8 mouse cellular contexts compared by ENCODE assay signal in genomic region chr15:102106754-102107456, GRCm38 (mm10). TPM values are rescaled to one million over a fixed set of nuclear protein-coding genes. Genes with fewer than 3 reads are reported as not detected.
DNase-seq lines count a peak whose midpoint lies in the region; ATAC-seq and TF ChIP-seq lines count a peak whose summit lies in the region.

No protein-coding gene starts in this region.

- peak overlapping the region; percentile 26 for H3K4me3 ChIP-seq in kidney, embryonic 14.5 days (ENCODE audit: low read length)
- H3K4me3 ChIP-seq in forebrain, embryonic 13.5 days, result peak overlapping the region; percentile 28
- no peak overlapping the region; the same call in 1 of the 2 replicates for H3K4me3 ChIP-seq in kidney, postnatal 0 days (replicated peaks; ENCODE audit: low read depth, low read length)

- no peak for DNase-seq in kidney, adult 9 months
- peak; percentile 74 for DNase-seq in R1 (ENCODE audit: low read depth, low spot score)
- no peak for DNase-seq in kidney, postnatal 0 days (ENCODE audit: low spot score)
- DNase-seq in naive thymus-derived CD4-positive, alpha-beta T cell, adult 2 months (ENCODE audit: low read depth), result peak; percentile 59
- no peak for DNase-seq in ovary, adult 18-20 months (ENCODE audit: low spot score)
- DNase-seq in layer of hippocampus, adult 9-11 months, result no peak

- no peaks in the 10 kb centered on the region for H3K27me3 ChIP-seq in kidney, embryonic 14.5 days (ENCODE audit: control insufficient read depth, insufficient read depth, low read length)
- H3K27me3 ChIP-seq in forebrain, embryonic 13.5 days, result peaks cover 51% of the 10 kb centered on the region
- H3K27me3 ChIP-seq in kidney, postnatal 0 days (ENCODE audit: insufficient read depth, low read length), result no peaks in the 10 kb centered on the region

- H3K4me2 ChIP-seq in kidney, embryonic 14.5 days (replicated peaks; ENCODE audit: low read depth, low read length), result peak overlapping the region; percentile 45
- peak overlapping the region; percentile 55 for H3K4me2 ChIP-seq in forebrain, embryonic 13.5 days
- H3K4me2 ChIP-seq in kidney, postnatal 0 days (ENCODE audit: low read length), result peak overlapping the region; percentile 46

- WGBS in kidney, embryonic 14.5 days, result 23% methylated on average over 38 of the region's 38 CpGs
- WGBS in forebrain, embryonic 13.5 days, result 5% methylated on average over 38 of the region's 38 CpGs
- 32% methylated on average over 37 of the region's 38 CpGs for whole genome bisulfite sequencing in kidney, postnatal 0 days

- no peak for ATAC-seq in kidney, embryonic 14.5 days (ENCODE audit: low FRiP score, low TSS enrichment)
- ATAC-seq in forebrain, embryonic 13.5 days, result no peak
- ATAC-seq in kidney, postnatal 0 days (replicated peaks; ENCODE audit: low FRiP score, low read depth), result no peak

- no peaks in the 10 kb centered on the region for H3K9me3 ChIP-seq in kidney, embryonic 14.5 days (ENCODE audit: control insufficient read depth, low read length)
- no peaks in the 10 kb centered on the region for H3K9me3 ChIP-seq in forebrain, embryonic 13.5 days (replicated peaks)
- H3K9me3 ChIP-seq in kidney, postnatal 0 days (replicated peaks; ENCODE audit: low read length), result no peaks in the 10 kb centered on the region

- no peak for TF ChIP-seq CTCF in kidney, postnatal 0 days (IDR thresholded peaks at IDR 0.05; ENCODE audit: low read depth)

- H3K4me1 ChIP-seq in kidney, embryonic 14.5 days (ENCODE audit: control insufficient read depth, insufficient read depth, low read length), result peaks cover 55% of the 10 kb centered on the region
- H3K4me1 ChIP-seq in forebrain, embryonic 13.5 days, result peaks cover 48% of the 10 kb centered on the region
- peaks cover 51% of the 10 kb centered on the region for H3K4me1 ChIP-seq in kidney, postnatal 0 days (replicated peaks; ENCODE audit: insufficient read depth, low read length)

- peaks cover 56% of the 10 kb centered on the region for H3K36me3 ChIP-seq in kidney, embryonic 14.5 days (ENCODE audit: control insufficient read depth, insufficient read depth, low read length)
- no peaks in the 10 kb centered on the region for H3K36me3 ChIP-seq in forebrain, embryonic 13.5 days (ENCODE audit: poor library complexity, severe bottlenecking)
- H3K36me3 ChIP-seq in kidney, postnatal 0 days (ENCODE audit: insufficient read depth, low read length), result peaks cover 38% of the 10 kb centered on the region

- H3K9ac ChIP-seq in kidney, embryonic 14.5 days (ENCODE audit: low read depth, low read length), result no peak overlapping the region
- 0 out of 2 replicates have a peak overlapping the region, but pooled peaks have one; percentile 12 for H3K9ac ChIP-seq in forebrain, embryonic 13.5 days
- no peak overlapping the region for H3K9ac ChIP-seq in kidney, postnatal 0 days (ENCODE audit: low read depth, low read length)

- no peak overlapping the region for H3K27ac ChIP-seq in kidney, embryonic 14.5 days (ENCODE audit: low read depth, low read length)
- H3K27ac ChIP-seq in forebrain, embryonic 13.5 days, result no peak overlapping the region
- no peak overlapping the region for H3K27ac ChIP-seq in kidney, postnatal 0 days

RNA-seq across cellular contexts. Expression of gene Tns2, which starts 6.7 kb away (rescaled TPM):
- 39.1 and 46.6 TPM in 2 replicates for polyA plus RNA-seq in kidney, embryonic 14.5 days (2014; fragmentation: Nextera tagmentation; extraction: Ambion mirVana)
- 4.5 and 6.7 TPM in 2 replicates for polyA plus RNA-seq in forebrain, embryonic 13.5 days (2015; fragmentation: Nextera tagmentation; extraction: Ambion mirVana)
- 34.4 and 35.8 TPM in 2 replicates for polyA plus RNA-seq in kidney, postnatal 0 days (2015; fragmentation: Nextera tagmentation; extraction: Ambion mirVana)

RNA-seq across cellular contexts. Expression of gene Spryd3, which starts 29.1 kb away (rescaled TPM):
- polyA plus RNA-seq in kidney, embryonic 14.5 days (2014; fragmentation: Nextera tagmentation; extraction: Ambion mirVana), result 9.0 and 11.1 TPM in 2 replicates
- 21.7 and 25.4 TPM in 2 replicates for polyA plus RNA-seq in forebrain, embryonic 13.5 days (2015; fragmentation: Nextera tagmentation; extraction: Ambion mirVana)
- polyA plus RNA-seq in kidney, postnatal 0 days (2015; fragmentation: Nextera tagmentation; extraction: Ambion mirVana), result 14.3 and 16.6 TPM in 2 replicates

RNA-seq across cellular contexts. Expression of gene Eif4b, which starts 33.3 kb away (rescaled TPM):
- 85.1 and 139 TPM in 2 replicates for polyA plus RNA-seq in kidney, embryonic 14.5 days (2014; fragmentation: Nextera tagmentation; extraction: Ambion mirVana)
- polyA plus RNA-seq in forebrain, embryonic 13.5 days (2015; fragmentation: Nextera tagmentation; extraction: Ambion mirVana), result 90.5 and 102 TPM in 2 replicates
- 96.1 and 102 TPM in 2 replicates for polyA plus RNA-seq in kidney, postnatal 0 days (2015; fragmentation: Nextera tagmentation; extraction: Ambion mirVana)

RNA-seq across cellular contexts. Expression of gene Igfbp6, which starts 37.3 kb away (rescaled TPM):
- 24.0 and 27.1 TPM in 2 replicates for polyA plus RNA-seq in kidney, embryonic 14.5 days (2014; fragmentation: Nextera tagmentation; extraction: Ambion mirVana)
- 0.37 and 0.40 TPM in 2 replicates for polyA plus RNA-seq in forebrain, embryonic 13.5 days (2015; fragmentation: Nextera tagmentation; extraction: Ambion mirVana)
- polyA plus RNA-seq in kidney, postnatal 0 days (2015; fragmentation: Nextera tagmentation; extraction: Ambion mirVana), result 20.5 and 28.3 TPM in 2 replicates

RNA-seq across cellular contexts. Expression of gene Soat2, which starts 43.4 kb away (rescaled TPM):
- 0.11 and 0.28 TPM in 2 replicates for polyA plus RNA-seq in kidney, embryonic 14.5 days (2014; fragmentation: Nextera tagmentation; extraction: Ambion mirVana)
- 0.10 TPM in 1 of 2 replicates, not detected in the other for polyA plus RNA-seq in forebrain, embryonic 13.5 days (2015; fragmentation: Nextera tagmentation; extraction: Ambion mirVana)
- polyA plus RNA-seq in kidney, postnatal 0 days (2015; fragmentation: Nextera tagmentation; extraction: Ambion mirVana), result 0.28 and 0.34 TPM in 2 replicates

Comparison
In these comparisons a context has a peak if more than half of its experiments do, and no peak if none do; other contexts are left out.
1. DNase-seq: peak in R1 (single experiment) and naive thymus-derived CD4-positive, alpha-beta T cell, adult 2 months (single experiment); none in kidney, adult 9 months (single experiment), kidney, postnatal 0 days (single experiment), ovary, adult 18-20 months (single experiment) and layer of hippocampus, adult 9-11 months (single experiment).
2. Peak in every context shown above with its lines, with median percentiles within 50 percentile points of each other: H3K4me2 ChIP-seq.